Mouse (Mus musculus) lung, postnatal 0 days (tissue): Measurements from ENCODE around the gene Marveld2. TPM values are rescaled to one million over a fixed set of nuclear protein-coding genes. Genes with fewer than 3 reads are reported as not detected.

Experiments used
- ATAC-seq: fragments of 200-750 bp; cut with Nextera tagmentation; 2 replicates; pipeline ENCODE4 v1.8.0; 2017; ENCODE audit warnings: moderate library complexity
- DNase-seq: peaks from one replicate; pipeline ENCODE4 v3.0.0-alpha.2; 2016; ENCODE audit warnings: low spot score
- H3K27ac ChIP-seq: fragments of 300-500 bp; sonication (generic); 2 replicates; pipeline ENCODE4 v1.5.1; 2014; ENCODE audit warnings: antibody characterized with exemption, mild to moderate bottlenecking, low read length, mixed read lengths
- H3K27me3 ChIP-seq: fragments of 300-500 bp; sonication (generic); replicated peaks from 2 replicates; pipeline ENCODE4 v1.6.1; 2014; ENCODE audit warnings: low read length, mixed read lengths; ENCODE audit not compliant: insufficient read depth
- H3K36me3 ChIP-seq: fragments of 300-500 bp; sonication (generic); 2 replicates; pipeline ENCODE4 v1.6.1; 2014; ENCODE audit warnings: low read length, mixed read lengths; ENCODE audit not compliant: insufficient read depth
- H3K4me1 ChIP-seq: fragments of 300-500 bp; sonication (generic); 2 replicates; pipeline ENCODE4 v1.6.1; 2014; ENCODE audit warnings: antibody characterized with exemption, low read depth, low read length, mixed read lengths; ENCODE audit not compliant: insufficient read depth
- H3K4me2 ChIP-seq: fragments of 300-500 bp; sonication (generic); replicated peaks from 2 replicates; pipeline ENCODE4 v1.6.1; 2014; ENCODE audit warnings: low read depth, mild to moderate bottlenecking, low read length, moderate library complexity, mixed read lengths
- H3K4me3 ChIP-seq: fragments of 300-500 bp; sonication (generic); 2 replicates; pipeline ENCODE4 v1.5.1; 2014; ENCODE audit warnings: low read depth, low read length
- H3K9ac ChIP-seq: fragments of 300-500 bp; sonication (generic); replicated peaks from 2 replicates; pipeline ENCODE4 v1.6.1; 2014; ENCODE audit warnings: low read depth, mild to moderate bottlenecking
- H3K9me3 ChIP-seq: fragments of 300-500 bp; sonication (generic); 2 replicates; pipeline ENCODE4 v1.6.1; 2016; ENCODE audit warnings: low read length, mixed read lengths
- CTCF ChIP-seq: IDR thresholded peaks from 2 replicates; pipeline ENCODE4 v1.5.1; 2016; ENCODE audit warnings: antibody characterized with exemption, mild to moderate bottlenecking
- EP300 ChIP-seq: IDR thresholded peaks from 2 replicates; pipeline ENCODE4 v1.6.1; 2016; ENCODE audit warnings: antibody characterized with exemption, mild to moderate bottlenecking, control low read depth
- WGBS: fragments of 180-500 bp; shearing (Covaris S2); extraction: QIAGEN DNeasy Blood & Tissue Kit; methylation state at CpG from one replicate; pipeline ENCODE4 v1.1.7; 2014; 5-methylcytosine and 5-hydroxymethylcytosine counted together
- polyA plus RNA-seq: library from polyadenylated mRNA; unstranded; fragments of >200 nt; fragmentation: Nextera tagmentation; extraction: Ambion mirVana; gene quantifications from 2 replicates; pipeline ENCODE4 v1.2.1, GENCODE M21; 2015

The Marveld2 gene
- polyA plus RNA-seq, 1 experiment from 2014 or later = 11.8 TPM

DNA sequence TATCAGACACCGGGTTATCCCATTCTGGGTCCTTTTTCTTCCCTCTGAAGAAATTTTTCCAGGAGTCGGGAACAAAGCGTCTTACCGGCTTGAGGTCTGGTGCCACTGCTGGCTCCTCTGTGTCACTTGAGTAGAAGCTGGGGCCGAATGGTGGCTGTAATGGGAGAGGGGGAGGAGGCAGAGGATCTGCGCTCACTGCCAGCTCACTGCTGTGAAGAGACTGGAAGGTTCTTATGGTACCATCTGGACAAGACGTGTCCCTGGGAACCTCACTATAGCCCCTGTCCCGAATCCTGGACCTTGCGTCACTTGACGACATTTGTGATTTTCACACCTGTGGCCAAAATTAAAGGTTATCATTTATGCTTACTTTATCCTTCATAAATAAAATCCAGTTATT, 4.5 kb downstream of the Marveld2 start:
- Histone ChIP-seq H3K4me3 (no peak overlapping the region), H3K36me3 (no peaks in the 10 kb centered on the region), H3K9me3 (no peaks in the 10 kb centered on the region), H3K27me3 (no peaks in the 10 kb centered on the region), H3K4me2 (no peak overlapping the region), H3K4me1 (no peaks in the 10 kb centered on the region), H3K9ac (no peak overlapping the region), H3K27ac (no peak overlapping the region)
- 93% methylated on average over 10 of the region's 10 CpGs for WGBS
- no peak for TF ChIP-seq CTCF
- TF ChIP-seq EP300 = no peak
- no peak for ATAC-seq
- no peak for DNase-seq

DNA sequence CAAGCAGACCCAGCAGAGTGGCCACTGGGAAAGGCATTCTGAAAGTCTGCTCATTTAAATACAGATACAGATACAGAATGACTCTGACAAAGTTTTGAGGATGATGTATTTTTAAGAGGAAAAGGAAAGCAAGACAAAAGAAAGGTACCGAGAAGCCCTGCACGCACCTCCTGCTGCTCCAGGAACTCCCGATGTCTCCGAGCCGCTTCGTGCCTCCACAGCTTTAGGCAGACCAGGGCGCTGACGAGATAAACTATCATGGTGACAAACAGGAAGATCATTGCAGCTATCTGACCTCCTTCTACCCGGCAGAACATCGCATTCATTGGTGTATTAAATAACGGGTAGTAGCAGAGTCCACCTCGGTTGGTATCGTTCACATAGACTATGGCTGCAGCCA, 5.5 kb downstream of the Marveld2 start:
- no peak for DNase-seq
- Histone ChIP-seq H3K9me3 (no peaks in the 10 kb centered on the region), H3K36me3 (no peaks in the 10 kb centered on the region), H3K9ac (no peak overlapping the region), H3K4me1 (no peaks in the 10 kb centered on the region), H3K4me2 (no peak overlapping the region), H3K4me3 (no peak overlapping the region), H3K27ac (no peak overlapping the region), H3K27me3 (no peaks in the 10 kb centered on the region)
- ATAC-seq = no peak
- 90% methylated on average over 13 of the region's 13 CpGs for WGBS
- TF ChIP-seq CTCF = no peak
- TF ChIP-seq EP300 = no peak

DNA sequence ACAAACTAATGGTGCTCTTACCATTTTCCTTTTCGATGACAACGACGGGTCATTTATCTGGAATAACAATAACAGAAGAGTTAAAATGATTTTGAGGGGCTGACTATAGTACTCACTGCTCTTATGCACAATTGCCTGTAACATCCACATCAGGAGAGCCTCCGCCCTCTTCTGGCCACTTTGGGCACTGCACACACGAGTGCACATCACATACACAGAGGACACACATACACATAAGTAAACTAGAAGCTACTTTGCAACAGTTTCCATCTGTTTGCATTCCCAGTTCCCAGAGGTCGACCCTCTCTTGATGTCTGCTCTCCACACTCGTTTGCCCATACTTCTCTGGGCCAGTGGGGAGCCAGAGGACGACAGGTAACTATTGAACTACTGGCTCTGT, 9.0 kb downstream of the Marveld2 start:
- no peak for ATAC-seq
- no peak for DNase-seq
- H3K4me2 ChIP-seq = no peak overlapping the region
- no peaks in the 10 kb centered on the region for H3K4me1 ChIP-seq
- no peak overlapping the region for H3K27ac ChIP-seq
- H3K4me3 ChIP-seq = no peak overlapping the region
- WGBS = 87% methylated on average over 8 of the region's 8 CpGs
- H3K9me3 ChIP-seq = no peaks in the 10 kb centered on the region
- TF ChIP-seq CTCF (peak; percentile 43), EP300 (no peak)
- H3K27me3 ChIP-seq = no peaks in the 10 kb centered on the region
- H3K36me3 ChIP-seq = no peaks in the 10 kb centered on the region
- H3K9ac ChIP-seq = no peak overlapping the region

DNA sequence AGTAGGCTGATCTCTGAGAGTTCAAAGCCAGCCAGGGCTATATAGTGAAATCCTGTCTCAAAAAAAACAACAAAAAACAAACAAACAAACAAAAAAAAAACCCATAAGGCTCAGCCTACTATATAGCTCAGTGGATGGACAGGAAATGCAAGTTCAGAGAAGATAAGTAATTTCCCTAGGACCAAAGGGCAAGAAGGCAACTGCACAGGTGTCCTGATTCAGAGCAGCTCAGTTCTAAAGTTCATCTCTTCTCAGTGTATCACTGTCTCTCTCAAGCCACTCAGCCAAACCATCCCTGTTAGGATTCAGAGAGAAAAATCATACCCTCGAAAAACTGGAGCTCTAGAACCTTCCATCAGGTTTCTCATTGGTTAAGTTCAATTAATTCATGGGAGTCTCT, 10.9 kb downstream of the Marveld2 start:
- no peaks in the 10 kb centered on the region for H3K9me3 ChIP-seq
- no peak overlapping the region for H3K4me2 ChIP-seq
- H3K36me3 ChIP-seq = no peaks in the 10 kb centered on the region
- H3K9ac ChIP-seq = no peak overlapping the region
- TF ChIP-seq EP300 (no peak), CTCF (no peak)
- no peak overlapping the region for H3K27ac ChIP-seq
- H3K27me3 ChIP-seq = no peaks in the 10 kb centered on the region
- WGBS = 68% methylated on average over 1 of the region's 1 CpGs
- no peaks in the 10 kb centered on the region for H3K4me1 ChIP-seq
- ATAC-seq (no peak), DNase-seq (no peak)
- H3K4me3 ChIP-seq = no peak overlapping the region

DNA sequence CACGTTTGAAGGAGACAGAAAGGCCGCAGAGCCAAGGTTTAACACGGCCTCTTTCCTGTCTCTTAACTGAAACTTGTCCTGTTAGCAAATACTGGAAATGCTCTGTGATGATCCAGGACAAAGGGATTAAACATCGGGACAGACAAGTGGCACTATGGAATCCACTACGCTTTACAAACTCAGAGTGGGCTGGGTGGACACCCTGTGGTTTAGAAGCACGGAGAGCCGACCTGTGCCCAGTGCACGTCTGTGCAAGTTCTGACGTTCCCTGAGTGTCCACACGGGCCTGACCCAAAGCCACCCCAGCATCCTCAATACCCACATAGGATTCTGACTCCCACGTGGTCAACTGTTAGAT, 13.1 kb downstream of the Marveld2 start:
- Histone ChIP-seq H3K27ac (no peak overlapping the region), H3K9me3 (no peaks in the 10 kb centered on the region), H3K27me3 (no peaks in the 10 kb centered on the region), H3K36me3 (no peaks in the 10 kb centered on the region), H3K4me2 (no peak overlapping the region), H3K9ac (no peak overlapping the region), H3K4me1 (no peaks in the 10 kb centered on the region), H3K4me3 (no peak overlapping the region)
- WGBS = 65% methylated on average over 11 of the region's 11 CpGs
- ATAC-seq = 0 out of 2 replicates have a peak, but pooled peaks have one; percentile 17
- TF ChIP-seq CTCF (no peak), EP300 (no peak)
- no peak for DNase-seq

DNA sequence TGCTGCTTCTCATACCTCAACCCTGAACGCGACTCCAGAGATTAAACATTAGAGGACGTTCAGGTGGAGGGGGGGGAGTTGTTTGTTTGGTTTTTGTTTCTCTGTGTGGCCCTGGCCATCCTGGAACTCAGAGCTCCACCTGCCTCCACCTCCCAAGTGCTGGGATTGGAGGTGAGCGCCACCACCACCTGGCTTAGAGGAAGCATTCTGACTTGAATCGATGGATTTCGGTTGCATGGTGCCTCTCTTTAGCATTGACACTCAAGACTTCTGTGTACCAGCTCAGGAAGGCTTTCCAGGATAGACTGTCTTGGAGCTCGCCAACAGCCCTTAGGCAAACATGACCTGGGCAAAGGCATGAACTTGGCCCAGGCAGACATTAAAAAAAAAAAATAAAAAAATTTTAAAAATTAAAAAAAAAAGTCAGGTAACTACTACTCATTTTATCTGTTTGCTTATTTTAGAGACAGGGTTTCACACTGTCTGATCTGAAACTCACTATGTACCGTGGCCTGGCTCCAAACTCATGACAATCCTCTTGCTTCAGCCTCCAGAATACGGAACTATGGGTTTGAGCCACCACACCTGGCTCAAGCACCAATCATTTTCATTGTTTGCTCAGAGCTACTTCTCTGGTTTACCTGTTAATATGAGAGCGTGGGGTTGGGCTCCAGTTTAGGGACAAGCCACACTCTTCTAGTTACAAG, 13.6 kb downstream of the Marveld2 start:
- 73% methylated on average over 10 of the region's 10 CpGs for whole genome bisulfite sequencing
- 0 out of 2 replicates have a peak, but pooled peaks have one; percentile 17 for ATAC-seq

More for the DNA sequence above, 13.6 kb downstream of the Marveld2 start:
- H3K4me3 ChIP-seq = no peak overlapping the region
- no peak for DNase-seq
- no peak overlapping the region for H3K27ac ChIP-seq
- no peaks in the 10 kb centered on the region for H3K27me3 ChIP-seq
- no peak for TF ChIP-seq CTCF
- no peak for TF ChIP-seq EP300
- no peak overlapping the region for H3K4me2 ChIP-seq
- H3K36me3 ChIP-seq = no peaks in the 10 kb centered on the region
- no peak overlapping the region for H3K9ac ChIP-seq
- H3K9me3 ChIP-seq = no peaks in the 10 kb centered on the region
- no peaks in the 10 kb centered on the region for H3K4me1 ChIP-seq
